ENCODE assay signal across 10 mouse cellular contexts in genomic region chr2:144159854-144160331, GRCm38 (mm10).
DNase-seq lines count a peak whose midpoint lies in the region; ATAC-seq and TF ChIP-seq lines count a peak whose summit lies in the region.
"Had no signal": no experiment of that assay in that cellular context is flagged by ENCODE, and none has a peak within 500 bp of the region (broad histone marks: within the 10 kb centered on the region; RNA-seq: fewer than 3 reads in every experiment).

No protein-coding gene starts in this region.

- no peak for DNase-seq in gastrocnemius, adult 2 months
- DNase-seq in gastrocnemius, postnatal 36 days = no peak
- DNase-seq in 3134 (ENCODE audit: extremely low read depth, insufficient read length, low spot score) = peak; percentile 60
- no peak for DNase-seq in left cerebral cortex, postnatal 4 days
- DNase-seq in midbrain, embryonic 14.5 days = no peak
- DNase-seq in layer of hippocampus, adult 2 months (ENCODE audit: low spot score in 2 of 2) = no peak
- DNase-seq: cerebellum, adult 18-20 months; layer of hippocampus, adult 9-11 months had no signal

- H3K4me2 ChIP-seq in intestine, embryonic 16.5 days (ENCODE audit: low read depth, low read length) = peak overlapping the region; percentile 10; the same call in 1 of the 2 replicates
- peak overlapping the region; percentile 28 for H3K4me2 ChIP-seq in limb, embryonic 15.5 days
- no peak overlapping the region for H3K4me2 ChIP-seq in midbrain, embryonic 14.5 days (ENCODE audit: low read length)

- no peak overlapping the region for H3K4me3 ChIP-seq in gastrocnemius, adult 2 months
- H3K4me3 ChIP-seq in intestine, embryonic 16.5 days (ENCODE audit: low read length) = no peak overlapping the region
- no peak overlapping the region for H3K4me3 ChIP-seq in limb, embryonic 15.5 days
- no peak overlapping the region for H3K4me3 ChIP-seq in midbrain, embryonic 14.5 days (replicated peaks; ENCODE audit: low read depth, low read length)
- H3K4me3 ChIP-seq in layer of hippocampus, adult 2 months = no peak overlapping the region

- H3K9me3 ChIP-seq in intestine, embryonic 16.5 days (ENCODE audit: control insufficient read depth, low read length) = no peaks in the 10 kb centered on the region
- H3K9me3 ChIP-seq in limb, embryonic 15.5 days = no peaks in the 10 kb centered on the region
- no peaks in the 10 kb centered on the region for H3K9me3 ChIP-seq in midbrain, embryonic 14.5 days (ENCODE audit: control insufficient read depth, low read length)

- H3K36me3 ChIP-seq in intestine, embryonic 16.5 days (ENCODE audit: control insufficient read depth, insufficient read depth, low read length) = no peaks in the 10 kb centered on the region
- no peaks in the 10 kb centered on the region for H3K36me3 ChIP-seq in limb, embryonic 15.5 days
- H3K36me3 ChIP-seq in midbrain, embryonic 14.5 days (ENCODE audit: control insufficient read depth, insufficient read depth, low read length) = no peaks in the 10 kb centered on the region

- intact Hi-C loops in gastrocnemius, adult 2 months (cut with DNase I) = no loop called here
- intact Hi-C loops in gastrocnemius, postnatal 36 days (cut with DNase I) = no loop called here
- intact Hi-C loops in left cerebral cortex, postnatal 4 days (cut with DNase I) = loop anchor here (10.0 kb wide), 1 partner anchor 145 kb away; the partner anchor contains the start of gene Rrbp1

- H3K27me3 ChIP-seq in intestine, embryonic 16.5 days (replicated peaks; ENCODE audit: control insufficient read depth, insufficient read depth, low read length) = no peaks in the 10 kb centered on the region
- no peaks in the 10 kb centered on the region for H3K27me3 ChIP-seq in limb, embryonic 15.5 days
- H3K27me3 ChIP-seq in midbrain, embryonic 14.5 days (ENCODE audit: control insufficient read depth, insufficient read depth, low read length) = no peaks in the 10 kb centered on the region

- H3K4me1 ChIP-seq in intestine, embryonic 16.5 days (ENCODE audit: control insufficient read depth, insufficient read depth, low read length) = peaks cover 42% of the 10 kb centered on the region
- peaks cover 75% of the 10 kb centered on the region for H3K4me1 ChIP-seq in limb, embryonic 15.5 days
- H3K4me1 ChIP-seq in midbrain, embryonic 14.5 days (ENCODE audit: control insufficient read depth, insufficient read depth, low read length) = peaks cover 6% of the 10 kb centered on the region; the same call in 1 of the 2 replicates

- peak overlapping the region; percentile 74 for H3K27ac ChIP-seq in gastrocnemius, adult 2 months
- peak overlapping the region; percentile 77 for H3K27ac ChIP-seq in intestine, embryonic 16.5 days (ENCODE audit: low read length)
- H3K27ac ChIP-seq in limb, embryonic 15.5 days = peak overlapping the region; percentile 96
- H3K27ac ChIP-seq in midbrain, embryonic 14.5 days (replicated peaks; ENCODE audit: low read depth, low read length) = no peak overlapping the region
- H3K27ac ChIP-seq in layer of hippocampus, adult 2 months = no peak overlapping the region

- TF ChIP-seq CTCF in gastrocnemius, adult 2 months (IDR thresholded peaks at IDR 0.05) = no peak
- no peak for TF ChIP-seq CTCF in layer of hippocampus, adult 2 months (conservative IDR thresholded peaks at IDR 0.05)

- peak; percentile 18 for ATAC-seq in intestine, embryonic 16.5 days
- peak; percentile 68 for ATAC-seq in limb, embryonic 15.5 days (ENCODE audit: insufficient number of reproducible peaks, low FRiP score, low TSS enrichment, low read depth)
- no peak for ATAC-seq in midbrain, embryonic 14.5 days (ENCODE audit: low FRiP score, low TSS enrichment)

- WGBS in intestine, embryonic 16.5 days = 21% methylated on average over 9 of the region's 9 CpGs
- WGBS in limb, embryonic 15.5 days = 21% methylated on average over 9 of the region's 9 CpGs
- WGBS in midbrain, embryonic 14.5 days = 49% methylated on average over 9 of the region's 9 CpGs

- H3K9ac ChIP-seq in intestine, embryonic 16.5 days (ENCODE audit: low read depth, low read length) = peak overlapping the region; percentile 49; the same call in 1 of the 2 replicates
- H3K9ac ChIP-seq in limb, embryonic 15.5 days = no peak overlapping the region
- no peak overlapping the region for H3K9ac ChIP-seq in midbrain, embryonic 14.5 days (replicated peaks; ENCODE audit: low read length)

Comparison
In these comparisons a context has a peak if more than half of its experiments do, and no peak if none do; other contexts are left out.
1. H3K27ac ChIP-seq: peak in gastrocnemius, adult 2 months (single experiment), intestine, embryonic 16.5 days (single experiment) and limb, embryonic 15.5 days (single experiment); none in midbrain, embryonic 14.5 days (single experiment) and layer of hippocampus, adult 2 months (single experiment).